Mouse (Mus musculus): ENCODE results near the gene Cacnb1. TPM values are rescaled to one million over a fixed set of nuclear protein-coding genes. Genes with fewer than 3 reads are reported as not detected.

Cacnb1 gene
- polyA plus RNA-seq, 1 experiment = 8.9 TPM

- Histone ChIP-seq H3K4me1 (ENCODE audit: control insufficient read depth, insufficient read depth, insufficient read length) (0 out of 2 replicates have a peak, but pooled peaks cover under 1% of the 10 kb centered on the region), H3K27ac (ENCODE audit: insufficient read depth, low read length) (no peak overlapping the region), H3K27me3 (ENCODE audit: control insufficient read depth, insufficient read depth, low read length) (peaks cover 2% of the 10 kb centered on the region; the same call in 1 of the 2 replicates), H3K36me3 (ENCODE audit: control insufficient read depth, insufficient read depth, low read length) (peaks cover 13% of the 10 kb centered on the region), H3K4me3 (ENCODE audit: extremely low read depth, insufficient read depth, insufficient read length) (no peak overlapping the region)
- no peak for TF ChIP-seq POLR2A (IDR thresholded peaks at IDR 0.05; ENCODE audit: low read depth, low read length)
- TF ChIP-seq CTCF (IDR thresholded peaks at IDR 0.05; ENCODE audit: extremely low read depth, insufficient read depth, insufficient read length, insufficient replicate concordance) = no peak
- 80% methylated on average over 5 of the region's 5 CpGs for WGBS
- DNase-seq (ENCODE audit: low read depth in 1 of 2, low spot score in 2 of 2) = no peak
Observed at GRCm38 (mm10) chr11:98030701-98031442, 8.0 kb upstream of the Cacnb1 start.

GRCm38 (mm10) chr11:98027785-98028184, 5.0 kb upstream of the Cacnb1 start:
- no peaks in the 10 kb centered on the region for H3K27me3 ChIP-seq (ENCODE audit: control insufficient read depth, insufficient read depth, low read length)
- WGBS = 25% methylated on average over 7 of the region's 7 CpGs
- no peak overlapping the region for H3K27ac ChIP-seq (ENCODE audit: insufficient read depth, low read length)
- no peak for DNase-seq (ENCODE audit: low read depth in 1 of 2, low spot score in 2 of 2)
- H3K4me3 ChIP-seq (ENCODE audit: extremely low read depth, insufficient read depth, insufficient read length) = peak overlapping the region; percentile 98
- peaks cover 13% of the 10 kb centered on the region for H3K36me3 ChIP-seq (ENCODE audit: control insufficient read depth, insufficient read depth, low read length)
- no peak for TF ChIP-seq CTCF (IDR thresholded peaks at IDR 0.05; ENCODE audit: extremely low read depth, insufficient read depth, insufficient read length, insufficient replicate concordance)
- no peak for TF ChIP-seq POLR2A (IDR thresholded peaks at IDR 0.05; ENCODE audit: low read depth, low read length)
- H3K4me1 ChIP-seq (ENCODE audit: control insufficient read depth, insufficient read depth, insufficient read length) = peaks cover 6% of the 10 kb centered on the region; the same call in 1 of the 2 replicates

- TF ChIP-seq CTCF (IDR thresholded peaks at IDR 0.05; ENCODE audit: extremely low read depth, insufficient read depth, insufficient read length, insufficient replicate concordance) (no peak), POLR2A (IDR thresholded peaks at IDR 0.05; ENCODE audit: low read depth, low read length) (no peak)
- H3K4me1 ChIP-seq (ENCODE audit: control insufficient read depth, insufficient read depth, insufficient read length) = peaks cover 6% of the 10 kb centered on the region; the same call in 1 of the 2 replicates
- no peaks in the 10 kb centered on the region for H3K27me3 ChIP-seq (ENCODE audit: control insufficient read depth, insufficient read depth, low read length)
- WGBS = under 1% methylated on average over 18 of the region's 18 CpGs
- peak overlapping the region; percentile 98 for H3K4me3 ChIP-seq (ENCODE audit: extremely low read depth, insufficient read depth, insufficient read length)
- H3K36me3 ChIP-seq (ENCODE audit: control insufficient read depth, insufficient read depth, low read length) = peaks cover 13% of the 10 kb centered on the region
- DNase-seq (ENCODE audit: low read depth in 1 of 2, low spot score in 2 of 2) = no peak
- peak overlapping the region; percentile 78 for H3K27ac ChIP-seq (ENCODE audit: insufficient read depth, low read length)
Observed at GRCm38 (mm10) chr11:98027297-98027688, 4.5 kb upstream of the Cacnb1 start.

GRCm38 (mm10) chr11:98026570-98027296, 3.9 kb upstream of the Cacnb1 start, which contains the start of gene Rpl19:
Rpl19 (plus strand) TSS chr11:98026710.
- Histone ChIP-seq H3K36me3 (ENCODE audit: control insufficient read depth, insufficient read depth, low read length) (peaks cover 13% of the 10 kb centered on the region), H3K4me1 (ENCODE audit: control insufficient read depth, insufficient read depth, insufficient read length) (peaks cover 7% of the 10 kb centered on the region; the same call in 1 of the 2 replicates), H3K27me3 (ENCODE audit: control insufficient read depth, insufficient read depth, low read length) (no peaks in the 10 kb centered on the region), H3K27ac (ENCODE audit: insufficient read depth, low read length) (peak within 1 kb of the TSS; percentile 78), H3K4me3 (ENCODE audit: extremely low read depth, insufficient read depth, insufficient read length) (peak within 1 kb of the TSS; percentile 98)
- DNase-seq (ENCODE audit: low read depth in 1 of 2, low spot score in 2 of 2) = peak; percentile 81 to 82
- TF ChIP-seq POLR2A (IDR thresholded peaks at IDR 0.05; ENCODE audit: low read depth, low read length) (peak; percentile 98), CTCF (IDR thresholded peaks at IDR 0.05; ENCODE audit: extremely low read depth, insufficient read depth, insufficient read length, insufficient replicate concordance) (no peak)
- WGBS = under 1% methylated on average over 69 of the region's 69 CpGs

DNA sequence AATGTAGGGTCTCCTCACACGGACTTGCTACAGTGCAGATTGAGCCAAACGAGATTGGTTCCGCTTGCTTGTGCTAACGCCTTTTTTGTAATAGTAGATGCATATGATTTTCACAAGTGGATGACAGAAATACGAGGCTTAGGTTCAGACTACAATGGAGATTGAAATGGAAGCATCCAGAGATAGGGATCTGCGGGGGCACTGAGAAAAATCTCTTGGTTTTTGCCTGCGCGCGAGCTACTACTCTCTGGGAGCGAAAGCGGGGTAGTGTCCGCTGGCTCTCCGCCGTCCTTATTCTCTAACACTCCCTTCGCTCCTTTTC, 3.4 kb upstream of the Cacnb1 start:
- Histone ChIP-seq H3K36me3 (ENCODE audit: control insufficient read depth, insufficient read depth, low read length) (peaks cover 13% of the 10 kb centered on the region), H3K27me3 (ENCODE audit: control insufficient read depth, insufficient read depth, low read length) (no peaks in the 10 kb centered on the region), H3K4me1 (ENCODE audit: control insufficient read depth, insufficient read depth, insufficient read length) (peaks cover 11% of the 10 kb centered on the region; the same call in 1 of the 2 replicates), H3K27ac (ENCODE audit: insufficient read depth, low read length) (peak overlapping the region; percentile 71), H3K4me3 (ENCODE audit: extremely low read depth, insufficient read depth, insufficient read length) (peak overlapping the region; percentile 98)
- no peak for DNase-seq (ENCODE audit: low read depth in 1 of 2, low spot score in 2 of 2)
- WGBS = 8% methylated on average over 15 of the region's 15 CpGs
- TF ChIP-seq CTCF (IDR thresholded peaks at IDR 0.05; ENCODE audit: extremely low read depth, insufficient read depth, insufficient read length, insufficient replicate concordance) = no peak
- no peak for TF ChIP-seq POLR2A (IDR thresholded peaks at IDR 0.05; ENCODE audit: low read depth, low read length)

DNA sequence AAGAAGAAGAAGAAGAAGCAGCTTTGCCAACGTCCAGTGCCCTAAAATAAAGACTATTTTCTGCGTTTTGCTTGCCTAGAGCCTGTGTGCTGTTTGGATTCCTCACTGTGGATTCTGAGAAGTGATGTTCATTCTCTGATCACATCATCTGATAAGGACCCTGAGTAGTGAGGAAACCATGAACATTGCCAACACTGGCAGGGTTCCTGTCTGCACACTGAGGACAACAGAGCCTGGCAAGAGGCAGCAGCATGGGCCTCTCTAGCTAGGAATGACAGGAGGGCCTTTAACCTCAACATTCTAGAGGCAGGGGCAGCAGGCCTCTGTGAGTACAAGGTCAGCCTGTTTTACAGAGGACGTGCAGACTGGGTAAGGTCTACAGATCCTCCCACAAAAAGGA, 1.7 kb upstream of the Cacnb1 start:
- 66% methylated on average over 3 of the region's 3 CpGs for whole genome bisulfite sequencing
- Histone ChIP-seq H3K4me1 (ENCODE audit: control insufficient read depth, insufficient read depth, insufficient read length) (peaks cover 20% of the 10 kb centered on the region; the same call in 1 of the 2 replicates), H3K27me3 (ENCODE audit: control insufficient read depth, insufficient read depth, low read length) (no peaks in the 10 kb centered on the region), H3K36me3 (ENCODE audit: control insufficient read depth, insufficient read depth, low read length) (peaks cover 6% of the 10 kb centered on the region), H3K27ac (ENCODE audit: insufficient read depth, low read length) (no peak overlapping the region), H3K4me3 (ENCODE audit: extremely low read depth, insufficient read depth, insufficient read length) (no peak overlapping the region)
- no peak for DNase-seq (ENCODE audit: low read depth in 1 of 2, low spot score in 2 of 2)
- TF ChIP-seq POLR2A (IDR thresholded peaks at IDR 0.05; ENCODE audit: low read depth, low read length) (no peak), CTCF (IDR thresholded peaks at IDR 0.05; ENCODE audit: extremely low read depth, insufficient read depth, insufficient read length, insufficient replicate concordance) (no peak)

All from spleen, adult 2 months (tissue).